Mouse (Mus musculus): ENCODE results near the gene Heatr1. TPM values are rescaled to one million over a fixed set of nuclear protein-coding genes. Genes with fewer than 3 reads are reported as not detected.

Heatr1 gene
- polyA plus RNA-seq (2014; fragmentation: Illumina TruSeq; extraction: RNeasy Lipid Tissue Mini Kit (QIAGEN cat#74804); ENCODE audit: low replicate concordance): 5.0 TPM

DNA sequence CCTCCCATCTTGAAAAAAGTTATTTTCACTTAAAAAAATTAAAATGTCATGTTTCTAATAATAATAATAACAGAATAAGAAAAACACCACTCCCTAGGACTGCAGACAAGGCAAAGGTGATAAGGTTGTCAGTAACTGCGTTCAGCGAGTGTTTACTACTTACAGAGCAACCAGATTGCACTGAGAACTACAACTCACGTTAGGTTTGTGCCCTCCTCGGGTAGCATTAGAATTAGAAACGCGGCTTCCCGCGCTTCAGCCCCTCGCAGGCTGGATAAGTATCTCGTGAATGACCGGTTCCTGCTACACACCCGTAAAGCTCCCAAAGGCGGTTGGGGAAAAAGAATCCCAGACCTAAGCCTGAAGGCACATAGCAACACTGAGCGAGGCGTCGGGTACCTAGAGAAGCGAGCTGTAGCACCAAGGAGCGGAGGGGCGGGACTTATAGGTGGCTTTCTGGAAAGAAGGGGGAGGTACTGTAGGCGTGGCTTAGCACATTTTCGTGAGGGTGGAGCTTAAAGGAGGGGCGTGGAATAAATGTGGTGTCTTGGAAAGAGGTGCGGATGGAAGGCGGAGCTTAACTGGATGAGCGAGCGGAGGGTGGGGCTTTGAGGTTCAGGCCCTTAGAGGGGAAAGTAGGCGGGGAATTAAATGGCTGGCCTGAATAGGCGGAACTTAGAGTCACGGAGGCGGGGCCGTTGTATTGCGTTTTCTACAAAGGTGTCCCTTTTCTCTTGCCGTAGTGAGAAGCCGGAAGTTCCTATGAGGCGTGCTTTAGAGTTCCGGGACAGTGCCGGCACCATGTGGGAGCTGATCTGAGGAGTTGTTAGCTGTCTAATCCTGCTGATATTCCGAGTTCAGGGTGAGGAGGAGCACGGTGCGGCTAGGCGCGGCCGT, at the start of gene Heatr1:
TSS of gene Heatr1 (plus strand) at position 419 of the 897 bp plus-strand sequence.

DNA sequence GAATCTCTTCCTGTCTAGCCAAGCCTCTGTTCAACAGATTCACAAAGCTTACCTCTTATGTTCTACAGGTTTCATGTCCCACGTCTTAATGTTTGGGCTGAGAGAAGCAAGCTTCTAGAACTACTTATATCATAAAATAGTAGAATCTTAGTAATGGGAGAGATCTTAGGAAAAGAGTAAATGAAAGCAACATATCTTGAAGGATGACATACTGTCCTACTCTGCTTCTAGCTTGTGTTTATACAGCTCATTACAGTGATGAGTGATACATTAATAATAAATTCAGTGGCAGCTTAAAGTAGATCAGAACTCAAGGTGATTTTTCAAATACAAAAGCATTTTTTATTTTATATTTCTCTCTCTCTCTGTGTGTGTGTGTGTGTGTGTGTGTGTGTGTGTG, 70.0 kb downstream of the Heatr1 start, which contains the start of gene Lgals8:
TSS of gene Lgals8 (minus strand) at position 101 of the 400 bp plus-strand sequence.

Other genes starting within 250 kb of the Heatr1 start
- gene Mtr, start 136.9 kb upstream of the Heatr1 start, polyA plus RNA-seq (2014; fragmentation: Illumina TruSeq; extraction: RNeasy Lipid Tissue Mini Kit (QIAGEN cat#74804); ENCODE audit: low replicate concordance): 6.0 TPM
- not detected for gene Actn2, start 54.3 kb upstream of the Heatr1 start, polyA plus RNA-seq (2014; fragmentation: Illumina TruSeq; extraction: RNeasy Lipid Tissue Mini Kit (QIAGEN cat#74804); ENCODE audit: low replicate concordance)
- 172 TPM for gene Lgals8, start 69.9 kb downstream of the Heatr1 start, polyA plus RNA-seq (2014; fragmentation: Illumina TruSeq; extraction: RNeasy Lipid Tissue Mini Kit (QIAGEN cat#74804); ENCODE audit: low replicate concordance)
- 2.7 TPM for gene Edaradd, start 125.4 kb downstream of the Heatr1 start, polyA plus RNA-seq (2014; fragmentation: Illumina TruSeq; extraction: RNeasy Lipid Tissue Mini Kit (QIAGEN cat#74804); ENCODE audit: low replicate concordance)
- 47.4 TPM for gene Ero1lb, start 170.8 kb downstream of the Heatr1 start, polyA plus RNA-seq (2014; fragmentation: Illumina TruSeq; extraction: RNeasy Lipid Tissue Mini Kit (QIAGEN cat#74804); ENCODE audit: low replicate concordance)

Measured in small intestine, adult 10 weeks (tissue).